Mouse (Mus musculus): ENCODE measurements around the gene Pcbp2. TPM values are rescaled to one million over a fixed set of nuclear protein-coding genes. Genes with fewer than 3 reads are reported as not detected.

Gene Pcbp2
- total RNA-seq, 2 experiments from 2014 or later, result 467 to 505 TPM

DNA sequence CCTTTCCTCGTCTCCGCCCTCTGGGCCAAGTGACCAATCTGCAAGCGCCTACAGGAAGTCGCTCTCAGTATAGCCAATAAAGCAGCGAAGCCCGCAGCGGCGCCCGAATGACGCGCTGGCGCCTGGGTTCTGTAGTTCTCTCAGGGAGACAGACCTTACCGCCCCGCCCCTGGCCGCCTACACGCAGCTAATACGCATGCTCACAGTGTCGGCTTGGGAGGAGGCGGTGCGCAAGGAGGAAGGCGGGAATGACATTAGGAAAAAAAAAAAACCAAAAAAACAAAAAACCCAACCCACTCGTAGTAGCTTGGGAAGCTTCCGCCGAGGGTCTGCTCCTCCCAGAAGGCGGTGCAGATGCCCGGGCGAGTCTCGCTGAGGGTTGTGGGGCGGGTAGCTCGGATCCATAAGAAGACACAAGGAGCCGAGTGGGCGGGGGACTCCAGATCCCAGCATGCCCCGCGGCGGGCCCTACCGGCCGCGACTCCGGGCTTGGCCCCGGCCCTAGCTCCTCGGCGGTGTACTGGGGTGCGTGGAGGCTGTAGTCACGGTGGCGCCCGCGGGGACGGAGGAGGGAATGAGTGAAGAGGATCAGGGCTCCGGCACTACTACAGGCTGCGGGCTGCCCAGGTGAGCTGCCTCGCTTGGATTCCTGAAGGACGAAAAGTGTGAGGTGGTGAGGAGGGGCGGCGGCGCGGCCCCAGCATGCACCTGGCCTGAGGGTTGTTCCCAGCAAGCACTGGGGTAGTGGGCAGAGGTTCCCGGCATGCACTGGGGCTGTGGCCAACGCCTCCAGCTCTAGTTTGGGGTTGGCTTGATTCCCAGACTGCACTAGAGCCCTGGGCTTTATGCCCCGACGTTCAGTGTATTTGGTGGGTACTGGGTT lies 47.9 kb downstream of the Pcbp2 start, which contains the start of gene Tarbp2:
Tarbp2 (plus strand) TSS at position 217 of the 883 bp plus-strand sequence.
- peak; percentile 100 for DNase-seq (ENCODE audit: low spot score in 2 of 2)
- intact Hi-C loops (cut with DNase I), result loop anchor here (1.0 to 2.0 kb wide), 2 partner anchors 48 to 69 kb away; partner anchors contain the start of gene Pcbp2

DNA sequence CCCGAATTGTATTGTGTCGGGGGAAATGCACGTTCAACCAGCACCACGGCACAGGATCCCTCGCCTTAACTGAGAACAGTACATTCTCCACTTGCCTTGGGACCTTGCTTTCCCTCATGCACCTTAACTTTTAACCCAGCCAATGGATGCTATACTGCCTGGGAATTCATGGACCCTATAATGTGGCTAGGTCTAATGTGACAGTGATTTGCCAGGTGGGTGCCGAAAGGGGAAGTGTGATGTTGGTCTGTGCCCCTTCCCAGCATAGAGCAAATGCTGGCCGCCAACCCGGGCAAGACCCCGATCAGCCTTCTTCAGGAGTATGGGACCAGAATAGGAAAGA lies 48.5 kb downstream of the Pcbp2 start:
- no peak for DNase-seq (ENCODE audit: low spot score in 2 of 2)
- intact Hi-C loops (cut with DNase I), result loop anchor here (1.0 to 2.0 kb wide), 2 partner anchors 49 to 68 kb away; partner anchors contain the start of gene Pcbp2

DNA sequence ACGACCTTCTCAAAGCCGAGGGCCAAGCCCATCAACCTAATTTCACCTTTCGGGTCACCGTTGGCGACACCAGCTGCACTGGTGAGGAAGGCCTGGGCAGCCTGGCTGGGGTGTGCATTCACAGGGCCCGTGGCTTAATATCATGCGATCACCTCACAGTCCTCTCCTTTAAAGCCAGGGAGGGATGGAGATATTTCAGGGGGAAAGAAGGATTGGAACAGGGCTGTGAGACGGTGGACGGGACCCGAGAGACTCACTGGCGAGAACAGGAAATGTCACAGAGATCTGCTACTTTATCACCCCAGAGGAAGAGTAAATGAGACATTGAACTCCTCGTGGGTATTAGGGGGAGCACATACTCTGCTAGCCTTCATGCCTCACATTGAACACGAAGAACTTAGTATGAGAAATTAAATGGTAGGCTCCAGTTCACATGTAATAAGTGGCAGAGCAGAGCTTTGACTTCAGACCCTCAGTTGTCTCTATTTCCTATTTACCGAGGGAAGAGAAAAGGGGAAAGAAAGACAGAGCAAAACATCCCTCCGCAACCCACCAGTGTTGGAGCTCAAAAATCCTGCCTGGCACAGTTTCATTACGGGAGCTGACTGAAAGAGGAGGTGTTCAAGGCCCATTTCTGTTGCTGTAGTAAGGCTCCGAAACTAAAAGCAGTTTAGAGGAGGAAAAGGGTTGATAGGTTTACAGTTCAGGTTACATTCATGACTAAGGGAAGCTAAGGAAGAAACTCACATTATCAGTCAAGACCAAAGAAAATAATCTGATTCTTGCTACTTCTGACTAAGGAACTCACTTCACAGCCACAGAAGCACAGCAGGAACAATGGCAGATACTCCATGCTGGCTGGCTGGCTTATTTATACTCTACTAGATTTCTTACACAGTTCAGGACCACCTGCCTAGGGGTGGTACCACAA lies 49.1 kb downstream of the Pcbp2 start:
- no peak for DNase-seq (ENCODE audit: low spot score in 2 of 2)
- intact Hi-C loops (cut with DNase I), result loop anchor here (2.0 to 10.0 kb wide), 2 partner anchors 67 to 145 kb away; no protein-coding TSS in a partner anchor

DNA sequence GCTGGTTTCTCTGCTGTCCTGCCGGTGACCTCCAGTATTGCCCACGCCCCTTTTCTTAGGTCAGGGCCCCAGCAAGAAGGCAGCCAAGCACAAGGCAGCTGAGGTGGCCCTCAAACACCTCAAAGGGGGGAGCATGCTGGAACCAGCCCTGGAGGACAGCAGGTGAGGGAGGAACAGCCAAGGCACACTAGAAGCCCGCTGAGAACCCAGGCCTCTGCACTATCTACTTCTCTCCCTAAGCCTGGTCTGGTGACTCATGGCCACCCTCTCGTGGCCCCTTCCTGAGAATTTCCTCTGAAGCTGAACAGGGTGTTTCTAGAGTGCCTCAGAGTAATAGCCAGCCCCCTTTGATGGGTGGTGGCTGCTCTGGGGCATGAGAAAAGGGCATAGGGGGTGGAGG lies 50.1 kb downstream of the Pcbp2 start:
- DNase-seq (ENCODE audit: low spot score in 2 of 2), result no peak
- intact Hi-C loops (cut with DNase I), result loop anchor here (10.0 kb wide), 1 partner anchor 144 kb away; no protein-coding TSS in a partner anchor

DNA sequence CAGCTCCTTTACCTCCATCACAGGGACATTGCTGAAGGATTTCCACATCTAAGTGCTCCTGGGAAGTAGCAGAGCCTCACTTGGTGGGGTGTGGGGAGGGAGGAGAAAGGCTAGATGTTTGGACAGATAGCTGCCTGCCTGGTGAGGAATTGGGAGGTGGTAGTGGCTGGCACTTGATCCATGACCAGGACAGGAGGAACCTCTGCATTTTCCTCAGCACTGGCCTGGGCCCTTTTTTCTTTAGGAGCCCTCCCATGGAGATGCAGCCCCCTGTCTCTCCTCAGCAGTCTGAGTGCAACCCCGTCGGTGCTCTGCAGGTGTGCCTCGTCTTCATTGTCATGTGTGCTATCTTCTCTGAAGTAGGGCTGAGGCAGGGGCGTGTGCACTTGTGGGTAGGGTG lies 51.1 kb downstream of the Pcbp2 start:
- DNase-seq (ENCODE audit: low spot score in 2 of 2), result no peak
- intact Hi-C loops (cut with DNase I), result loop anchor here (10.0 kb wide), 1 partner anchor 143 kb away; no protein-coding TSS in a partner anchor

DNA sequence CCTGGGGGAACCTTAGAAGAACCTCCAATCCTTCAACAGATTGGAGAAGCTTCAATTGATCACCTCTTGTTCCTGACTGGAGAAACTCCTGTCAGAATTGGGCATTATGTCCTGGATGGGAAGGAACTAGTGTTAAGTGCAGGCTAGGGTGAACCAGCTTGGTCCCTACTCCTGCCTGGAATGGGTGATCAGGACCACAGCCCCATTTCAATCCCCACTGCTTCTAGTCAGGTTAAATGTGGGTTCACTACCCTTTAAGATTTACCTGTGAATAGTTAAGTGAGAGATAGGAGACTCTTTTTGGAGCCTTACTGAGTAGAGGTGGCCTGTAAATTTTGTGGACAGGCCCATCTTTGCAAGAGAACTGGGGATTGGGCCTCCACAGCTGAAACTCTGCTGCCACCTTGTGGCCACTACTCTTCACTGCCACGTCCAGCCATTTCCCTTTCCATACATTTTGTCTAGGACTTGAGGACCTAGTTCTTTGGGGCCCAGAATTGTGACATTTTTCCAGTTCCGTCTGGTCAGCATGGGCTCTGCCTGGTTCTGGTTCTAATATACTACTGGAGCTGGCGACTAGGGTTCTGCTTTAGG lies 54.6 kb downstream of the Pcbp2 start, which contains the start of gene Npff:
Npff (minus strand) TSS at position 51 of the 594 bp plus-strand sequence.
- intact Hi-C loops (cut with DNase I), result loop anchor here (10.0 kb wide), 1 partner anchor 140 kb away; no protein-coding TSS in a partner anchor

DNA sequence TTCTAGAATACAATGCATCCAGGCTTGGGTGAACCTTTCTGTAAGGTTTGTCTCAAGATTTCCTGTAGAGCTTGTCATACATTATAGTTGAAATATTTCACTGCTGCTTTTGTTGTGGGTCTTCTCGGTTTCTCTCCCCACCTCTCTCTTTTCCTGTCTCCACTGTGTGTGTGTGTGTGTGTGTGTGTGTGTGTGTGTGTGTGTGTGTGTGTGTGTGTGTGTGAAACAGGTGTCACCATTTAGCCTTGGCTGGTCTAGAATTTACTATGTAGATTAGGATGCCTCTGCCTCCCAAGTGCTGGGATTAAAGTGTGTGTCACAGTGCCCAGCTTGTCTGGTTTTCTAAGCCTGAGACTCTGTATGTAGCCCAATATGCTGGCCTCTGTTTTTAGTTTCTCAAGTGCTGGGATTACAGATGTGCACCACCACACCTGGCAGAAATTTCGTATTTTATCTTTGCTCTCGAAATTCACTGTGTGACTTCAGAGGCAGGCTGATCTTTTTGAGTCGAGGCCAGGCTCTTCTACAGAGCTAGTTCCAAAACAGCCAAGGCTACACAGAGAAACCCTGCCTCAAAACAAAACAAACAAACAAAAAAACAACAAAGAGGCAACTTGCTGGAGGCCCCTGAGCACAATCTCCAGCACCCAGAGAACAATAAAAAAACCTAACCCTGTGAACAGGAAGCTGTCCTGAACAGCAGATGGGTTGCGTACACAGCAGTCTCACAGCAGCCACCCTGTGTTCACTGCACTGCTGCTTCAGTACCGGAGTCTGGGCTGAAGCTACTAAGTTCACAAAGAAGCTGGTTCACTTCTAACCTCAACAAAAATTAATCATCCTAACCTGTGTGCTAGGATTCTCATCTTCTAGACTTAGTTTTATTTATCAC lies 56.0 kb downstream of the Pcbp2 start:
- no peak for DNase-seq (ENCODE audit: low spot score in 2 of 2)
- intact Hi-C loops (cut with DNase I), result loop anchor here (10.0 kb wide), 1 partner anchor 138 kb away; no protein-coding TSS in a partner anchor

More for the DNA sequence above, 54.6 kb downstream of the Pcbp2 start, which contains the start of gene Npff:
- DNase-seq (ENCODE audit: low spot score in 2 of 2), result peak; percentile 76 to 77

DNA sequence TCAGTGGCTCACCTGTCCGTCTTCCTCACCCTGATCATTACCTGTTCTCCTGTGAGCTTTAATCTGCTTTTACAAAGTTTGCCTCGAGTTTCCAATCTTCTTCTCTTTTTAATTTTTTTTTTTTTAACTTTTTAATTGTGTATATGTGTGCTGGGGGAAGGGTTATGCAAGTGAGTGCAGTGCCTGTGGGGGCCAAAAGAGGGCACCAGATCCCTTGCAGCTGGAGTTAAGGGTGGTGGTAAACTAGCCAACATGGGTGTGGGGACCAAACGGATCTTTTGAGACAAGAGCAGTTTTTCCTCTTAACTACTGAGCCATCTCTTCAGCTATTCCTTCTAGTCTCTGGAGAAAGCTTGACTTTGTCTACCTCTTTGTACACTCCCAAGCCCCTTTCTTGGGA lies 57.6 kb downstream of the Pcbp2 start:
- no peak for DNase-seq (ENCODE audit: low spot score in 2 of 2)
- intact Hi-C loops (cut with DNase I), result loop anchor here (10.0 kb wide), 1 partner anchor 137 kb away; no protein-coding TSS in a partner anchor

DNA sequence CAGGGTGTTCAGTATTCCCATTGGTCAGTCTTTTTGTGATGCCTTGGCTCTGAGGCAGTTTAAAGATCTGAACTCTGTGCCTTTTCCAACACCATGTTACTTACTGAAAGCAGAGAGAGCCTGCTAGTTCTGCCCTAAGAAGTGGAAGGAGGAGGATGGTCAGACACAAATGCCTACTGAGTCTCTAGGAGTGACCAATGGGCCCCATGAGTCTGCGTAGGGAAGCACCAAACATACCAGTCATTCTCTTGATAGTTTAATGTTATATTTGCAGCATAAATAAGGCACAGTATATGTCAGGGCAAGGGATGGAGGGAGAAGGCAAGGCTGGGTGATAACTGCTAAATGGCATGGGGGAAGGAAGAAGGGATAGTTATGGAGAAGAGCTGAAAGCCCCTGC lies 58.1 kb downstream of the Pcbp2 start:
- intact Hi-C loops (cut with DNase I), result loop anchor here (10.0 kb wide), 1 partner anchor 136 kb away; no protein-coding TSS in a partner anchor
- no peak for DNase-seq (ENCODE audit: low spot score in 2 of 2)

DNA sequence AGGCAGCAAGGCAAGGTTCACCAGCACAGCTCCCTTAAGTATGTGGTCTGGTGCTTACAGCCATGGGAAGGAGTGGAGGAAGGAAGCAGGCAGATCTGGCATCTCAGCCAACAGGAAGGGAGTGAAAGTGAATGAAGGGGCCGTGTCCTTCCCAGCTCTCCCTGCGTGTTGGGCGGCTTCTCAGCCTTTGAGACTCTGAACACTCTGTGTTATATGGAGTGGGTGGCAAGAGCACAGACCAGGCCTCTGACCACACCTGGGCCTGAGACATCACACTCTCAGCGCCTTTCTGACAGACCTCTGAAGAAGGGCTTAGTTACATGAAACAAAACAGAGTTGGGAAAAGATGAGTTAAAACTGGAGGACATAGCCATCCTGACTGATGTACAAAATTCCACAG lies 60.2 kb downstream of the Pcbp2 start:
- intact Hi-C loops (cut with DNase I), result no loop called here
- no peak for DNase-seq (ENCODE audit: low spot score in 2 of 2)

DNA sequence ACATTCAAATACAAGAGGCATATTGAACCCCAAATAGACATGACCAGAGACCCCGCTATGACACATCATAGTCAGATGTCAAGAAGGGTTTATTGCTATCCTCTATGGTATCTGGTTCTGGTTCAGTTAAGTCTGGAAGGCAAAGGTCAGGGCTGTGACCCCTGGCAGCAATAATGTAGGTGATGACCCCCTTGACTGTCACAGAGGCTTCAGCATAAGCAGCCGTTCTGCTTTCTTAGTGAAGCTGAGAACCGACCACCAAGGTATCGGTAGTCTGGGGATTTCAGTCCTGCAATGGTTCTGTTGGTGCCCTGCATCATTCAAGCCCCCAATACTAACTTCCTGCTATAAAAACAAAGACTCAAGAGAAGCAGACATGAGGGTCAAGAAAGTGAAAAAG lies 61.2 kb downstream of the Pcbp2 start:
- DNase-seq (ENCODE audit: low spot score in 2 of 2), result no peak
- intact Hi-C loops (cut with DNase I), result no loop called here

DNA sequence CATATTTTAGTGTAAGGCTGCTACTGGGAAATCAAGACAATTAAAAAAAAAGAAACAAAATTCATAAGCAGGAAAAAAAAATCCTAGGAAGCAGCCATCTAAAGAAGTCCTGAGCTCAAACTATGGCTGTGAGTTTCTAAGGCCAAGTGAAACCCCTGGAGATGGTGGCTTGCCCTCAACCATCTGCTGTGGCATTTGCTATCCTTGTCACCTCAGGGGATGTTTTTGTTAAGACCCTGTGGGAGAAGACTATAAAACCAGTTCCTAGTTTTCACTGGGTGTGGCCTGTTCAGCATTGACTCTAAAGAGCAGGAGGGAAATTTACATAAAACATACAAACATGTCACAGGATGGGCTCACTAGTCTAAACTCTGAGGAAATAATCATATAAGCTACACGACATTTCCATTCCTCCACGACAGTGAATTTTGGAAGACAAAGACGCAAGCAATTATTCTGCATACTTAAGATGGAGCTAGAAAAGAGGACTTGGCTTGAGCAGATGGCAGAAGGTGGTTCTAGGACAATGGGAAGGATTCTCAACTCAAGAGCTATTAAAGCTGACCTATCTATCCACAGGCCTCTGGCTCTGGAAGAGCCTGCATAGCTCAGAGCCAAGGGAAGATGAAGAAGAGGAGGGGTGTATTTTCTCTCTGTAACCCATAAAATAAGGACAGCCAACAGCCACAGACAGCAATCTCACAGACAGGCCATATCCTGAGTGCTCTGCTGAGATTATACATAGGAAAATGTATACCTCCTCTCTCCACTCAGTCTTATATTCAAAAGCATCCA lies 62.0 kb downstream of the Pcbp2 start:
- no peak for DNase-seq (ENCODE audit: low spot score in 2 of 2)
- intact Hi-C loops (cut with DNase I), result no loop called here

DNA sequence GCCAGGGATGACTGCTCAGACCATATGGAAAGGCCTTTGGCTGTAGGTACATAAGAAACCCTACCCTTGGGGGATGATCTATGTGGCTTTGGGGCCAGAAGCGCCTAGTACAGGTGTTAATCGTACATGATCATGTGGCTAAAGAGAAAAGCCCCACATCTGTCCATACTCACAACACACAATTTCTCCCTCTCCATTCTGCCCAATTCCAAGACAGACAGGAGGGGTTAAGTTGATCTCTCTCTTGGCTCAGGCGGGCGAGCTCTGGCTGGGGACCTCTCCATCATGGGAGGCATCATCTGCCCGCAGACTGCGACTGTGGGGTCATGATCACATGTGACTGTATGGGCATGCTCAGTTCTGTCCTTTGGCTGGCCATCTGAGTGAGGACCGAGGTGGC lies 63.6 kb downstream of the Pcbp2 start:
- intact Hi-C loops (cut with DNase I), result no loop called here
- no peak for DNase-seq (ENCODE audit: low spot score in 2 of 2)

DNA sequence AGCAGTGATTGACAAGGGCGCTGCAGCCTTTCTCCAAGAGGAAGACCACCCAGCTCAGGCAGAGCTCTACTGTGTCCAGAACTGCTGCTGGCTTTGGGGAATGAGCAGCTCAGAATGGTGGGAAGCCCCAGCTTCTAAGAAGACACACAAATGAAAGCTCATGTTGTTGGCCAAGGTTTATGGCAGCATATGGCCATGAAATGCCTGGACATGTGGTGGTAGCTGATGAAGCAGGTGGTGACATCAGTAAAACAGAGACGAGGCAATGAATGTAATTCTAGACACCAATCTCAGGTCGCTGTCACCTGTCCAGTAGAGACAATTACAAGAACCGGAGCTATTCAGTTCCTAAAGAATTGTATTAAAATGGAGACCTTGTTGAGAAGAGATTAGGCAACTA lies 74.5 kb downstream of the Pcbp2 start:
- DNase-seq (ENCODE audit: low spot score in 2 of 2), result no peak
- intact Hi-C loops (cut with DNase I), result no loop called here

DNA sequence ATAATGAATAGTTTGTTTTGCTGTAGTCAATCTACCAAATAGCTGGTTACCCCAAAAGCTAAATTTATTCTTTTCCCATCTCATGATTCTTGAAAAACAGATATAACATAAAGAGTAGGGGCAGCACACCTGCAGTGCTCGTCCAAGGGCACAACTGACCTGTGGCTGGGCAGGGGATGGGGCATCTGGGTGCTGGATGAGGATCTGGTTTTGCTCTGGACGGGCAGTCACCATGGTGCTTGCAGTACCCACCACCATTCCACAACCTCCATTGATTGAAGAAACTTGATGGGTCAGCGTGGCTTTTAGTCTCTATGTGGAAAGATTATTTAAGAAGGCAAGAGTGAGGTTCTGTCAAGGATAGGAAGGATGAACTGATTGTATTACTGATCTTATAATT lies 75.9 kb downstream of the Pcbp2 start:
- intact Hi-C loops (cut with DNase I), result no loop called here
- DNase-seq (ENCODE audit: low spot score in 2 of 2), result no peak

DNA sequence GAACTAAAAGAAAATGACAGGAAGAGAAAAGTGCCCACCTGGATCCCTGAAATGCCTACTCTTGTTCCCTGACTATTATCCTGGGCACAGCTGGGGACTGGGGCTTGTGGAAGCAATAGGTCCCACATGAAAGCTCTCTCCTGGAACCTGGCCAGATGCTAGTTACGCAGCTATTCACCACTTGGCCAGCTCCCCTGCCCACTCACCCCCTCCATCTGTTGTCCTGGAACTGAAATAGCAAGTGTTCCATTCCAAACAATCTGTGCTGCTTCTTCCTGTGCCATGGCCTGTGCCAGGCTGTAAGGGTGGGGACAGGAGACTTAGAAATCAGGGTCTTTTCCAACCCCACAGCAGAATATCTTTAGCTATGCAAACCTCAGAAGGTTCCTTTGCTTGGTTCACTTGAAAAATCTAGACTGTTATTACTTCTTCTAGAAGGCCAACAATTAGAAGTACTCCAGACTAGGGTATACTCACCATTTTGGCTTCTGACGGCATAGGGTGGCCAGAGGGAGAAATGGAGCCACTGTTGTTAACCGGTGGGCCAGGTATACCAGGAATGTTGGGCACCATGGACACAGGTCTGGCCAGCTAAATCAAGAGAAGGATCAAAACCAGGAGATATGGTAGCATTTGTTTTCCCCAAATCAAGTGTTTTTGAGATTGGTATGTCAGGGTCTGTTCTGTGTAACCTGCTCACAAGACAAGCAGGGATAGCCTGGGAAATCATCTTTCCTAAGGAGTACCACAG lies 76.5 kb downstream of the Pcbp2 start:
- peak; percentile 82 to 83 for DNase-seq (ENCODE audit: low spot score in 2 of 2)
- intact Hi-C loops (cut with DNase I), result no loop called here

DNA sequence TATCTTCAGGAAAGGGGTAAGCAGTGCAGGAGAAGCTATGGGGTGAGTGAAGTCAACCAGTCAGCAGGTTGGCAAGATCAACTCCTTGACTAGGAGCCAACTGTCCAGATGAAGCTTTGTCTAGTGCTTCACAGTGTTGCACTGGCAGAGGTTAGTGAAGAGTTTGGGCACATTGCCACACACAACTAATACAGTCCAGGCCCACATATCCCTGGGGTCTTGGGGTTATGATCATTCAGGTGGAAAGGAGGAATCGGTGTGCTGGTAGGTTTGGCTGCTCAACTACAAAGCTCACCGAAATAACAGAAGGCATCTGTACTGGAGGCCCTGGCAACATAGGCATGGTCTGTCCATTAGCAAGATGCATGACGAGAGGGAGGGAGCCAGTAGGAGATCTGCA lies 77.1 kb downstream of the Pcbp2 start:
- intact Hi-C loops (cut with DNase I), result no loop called here

More for the DNA sequence above, 77.1 kb downstream of the Pcbp2 start:
- DNase-seq (ENCODE audit: low spot score in 2 of 2), result no peak
